Mouse (Mus musculus): ENCODE results near the gene Gm13275. TPM values are rescaled to one million over a fixed set of nuclear protein-coding genes. Genes with fewer than 3 reads are reported as not detected.
A peak's percentile ranks its signal among the peaks of the same experiment; 100 is the strongest.
"Not testable (repeated sequence)": the region's sequence is repeated elsewhere in the genome, so short reads cannot be mapped to it uniquely, and the experiment has no call there.

Gm13275 gene
- total RNA-seq, 2 experiments from 2014 or later, result not detected

- not testable (repeated sequence) for DNase-seq (ENCODE audit: low spot score in 2 of 2)
Measured at GRCm38 (mm10) chr4:88797097-88797496, 2.8 kb downstream of the Gm13275 start, which contains the start of gene Gm13279. TSS of gene Gm13279 (plus strand) at chr4:88797397.

GRCm38 (mm10) chr4:88799365-88799764 is 5.1 kb downstream of the Gm13275 start, which contains the start of gene Gm13285:
TSS of gene Gm13285 (plus strand) at chr4:88799665.
- not testable (repeated sequence) for DNase-seq (ENCODE audit: low spot score in 2 of 2)

- not testable (repeated sequence) for DNase-seq (ENCODE audit: low spot score in 2 of 2)
Measured at GRCm38 (mm10) chr4:88802954-88803353, 8.7 kb downstream of the Gm13275 start, which contains the start of gene Gm13287. TSS of gene Gm13287 (plus strand) at chr4:88803254.

GRCm38 (mm10) chr4:88805231-88805630 is 10.9 kb downstream of the Gm13275 start, which contains the start of gene Gm13288:
TSS of gene Gm13288 (plus strand) at chr4:88805531.
- not testable (repeated sequence) for DNase-seq (ENCODE audit: low spot score in 2 of 2)

GRCm38 (mm10) chr4:88805761-88806160 is 11.5 kb downstream of the Gm13275 start:
- DNase-seq (ENCODE audit: low spot score in 2 of 2), result peak; percentile 4 to 14

GRCm38 (mm10) chr4:88815928-88816327 is 21.6 kb downstream of the Gm13275 start, which contains the start of gene Ifna7:
TSS of gene Ifna7 (plus strand) at chr4:88816228.
- DNase-seq (ENCODE audit: low spot score in 2 of 2), result no peak

- DNase-seq (ENCODE audit: low spot score in 2 of 2), result no peak
Measured at GRCm38 (mm10) chr4:88819659-88820058, 25.4 kb downstream of the Gm13275 start, which contains the start of gene Ifna11. TSS of gene Ifna11 (plus strand) at chr4:88819959.

- DNase-seq (ENCODE audit: low spot score in 2 of 2), result peak; percentile 5 to 26
Measured at GRCm38 (mm10) chr4:88822995-88823394, 28.7 kb downstream of the Gm13275 start.

GRCm38 (mm10) chr4:88827116-88827515 is 32.8 kb downstream of the Gm13275 start, which contains the start of gene Ifna6:
TSS of gene Ifna6 (plus strand) at chr4:88827416.
- DNase-seq (ENCODE audit: low spot score in 2 of 2), result not testable (repeated sequence)

- DNase-seq (ENCODE audit: low spot score in 2 of 2), result peak; percentile 47 to 54
Measured at GRCm38 (mm10) chr4:88830523-88830922, 36.2 kb downstream of the Gm13275 start.

GRCm38 (mm10) chr4:88835225-88835624 is 40.9 kb downstream of the Gm13275 start, which contains the start of gene Ifna5:
TSS of gene Ifna5 (plus strand) at chr4:88835525.
- not testable (repeated sequence) for DNase-seq (ENCODE audit: low spot score in 2 of 2)

GRCm38 (mm10) chr4:88838828-88839227 is 44.5 kb downstream of the Gm13275 start:
- DNase-seq (ENCODE audit: low spot score in 2 of 2), result peak in 1 of 2 experiments; percentile 14

GRCm38 (mm10) chr4:88840058-88840457 is 45.8 kb downstream of the Gm13275 start:
- no peak for DNase-seq (ENCODE audit: low spot score in 2 of 2)

- no peak for DNase-seq (ENCODE audit: low spot score in 2 of 2)
Measured at GRCm38 (mm10) chr4:88841438-88841911, 47.2 kb downstream of the Gm13275 start, which contains the start of gene Ifna4. TSS of gene Ifna4 (plus strand) at chr4:88841861.

Other genes with a start within 250 kb of the Gm13275 start
- not detected for gene Ifna15, start 236.2 kb upstream of the Gm13275 start, total RNA-seq (2021)
- not detected for gene Ifna14, start 222.7 kb upstream of the Gm13275 start, total RNA-seq (2021)
- gene Ifna9, start 202.1 kb upstream of the Gm13275 start, total RNA-seq (2021), result not detected
- gene Ifna12, start 191.1 kb upstream of the Gm13275 start, total RNA-seq (2021), result not detected
- not detected for gene C87499, start 160.1 kb upstream of the Gm13275 start, total RNA-seq (2021)
- gene Ifna13, start 150.0 kb upstream of the Gm13275 start, total RNA-seq (2021), result not detected
- gene Ifna16, start 117.6 kb upstream of the Gm13275 start, total RNA-seq (2021), result not detected
- not detected for gene Ifna2, start 110.6 kb upstream of the Gm13275 start, total RNA-seq (2021)
- gene Ifnab, start 103.1 kb upstream of the Gm13275 start, total RNA-seq (2021), result not detected
- gene Gm26566, start 72.7 kb upstream of the Gm13275 start, total RNA-seq (2021), result 1 to 10 TPM; 1.2 to 1.3 TPM
- 100 to 1,000 TPM; 102 to 104 TPM for gene Klhl9, start 72.0 kb upstream of the Gm13275 start, total RNA-seq (2021)
- gene Gm13271, start 39.6 kb upstream of the Gm13275 start, total RNA-seq (2021), result not detected
- not detected for gene Gm13283, start 34.4 kb upstream of the Gm13275 start, total RNA-seq (2021)
- not detected for gene Gm13290, start 20.7 kb upstream of the Gm13275 start, total RNA-seq (2021)
- not detected for gene Gm13289, start 17.6 kb upstream of the Gm13275 start, total RNA-seq (2021)
- not detected for gene Gm13272, start 14.6 kb upstream of the Gm13275 start, total RNA-seq (2021)
- gene Ifnz, start 12.4 kb upstream of the Gm13275 start, total RNA-seq (2021), result not detected
- gene Gm13276, start 8.8 kb upstream of the Gm13275 start, total RNA-seq (2021), result not detected
- gene Gm13277, start 5.9 kb upstream of the Gm13275 start, total RNA-seq (2021), result not detected
- gene Gm13278, start 2.9 kb upstream of the Gm13275 start, total RNA-seq (2021), result not detected
- not detected for gene Gm13279, start 2.9 kb downstream of the Gm13275 start, total RNA-seq (2021)
- gene Gm13285, start 5.2 kb downstream of the Gm13275 start, total RNA-seq (2021), result not detected
- gene Gm13287, start 8.8 kb downstream of the Gm13275 start, total RNA-seq (2021), result not detected
- not detected for gene Gm13288, start 11.0 kb downstream of the Gm13275 start, total RNA-seq (2021)
- not detected for gene Ifna7, start 21.7 kb downstream of the Gm13275 start, total RNA-seq (2021)
- gene Ifna11, start 25.5 kb downstream of the Gm13275 start, total RNA-seq (2021), result not detected
- not detected for gene Ifna6, start 32.9 kb downstream of the Gm13275 start, total RNA-seq (2021)
- gene Ifna5, start 41.0 kb downstream of the Gm13275 start, total RNA-seq (2021), result not detected
- not detected for gene Ifna4, start 47.4 kb downstream of the Gm13275 start, total RNA-seq (2021)
- not detected for gene Ifna1, start 55.6 kb downstream of the Gm13275 start, total RNA-seq (2021)
- gene Ifne, start 85.7 kb downstream of the Gm13275 start, total RNA-seq (2021), result not detected